Mouse (Mus musculus): ENCODE results near the gene Nxph1. TPM values are rescaled to one million over a fixed set of nuclear protein-coding genes. Genes with fewer than 3 reads are reported as not detected.

Gene Nxph1
- polyA plus RNA-seq, 1 experiment from 2014 or later, result 4.8 TPM

DNA sequence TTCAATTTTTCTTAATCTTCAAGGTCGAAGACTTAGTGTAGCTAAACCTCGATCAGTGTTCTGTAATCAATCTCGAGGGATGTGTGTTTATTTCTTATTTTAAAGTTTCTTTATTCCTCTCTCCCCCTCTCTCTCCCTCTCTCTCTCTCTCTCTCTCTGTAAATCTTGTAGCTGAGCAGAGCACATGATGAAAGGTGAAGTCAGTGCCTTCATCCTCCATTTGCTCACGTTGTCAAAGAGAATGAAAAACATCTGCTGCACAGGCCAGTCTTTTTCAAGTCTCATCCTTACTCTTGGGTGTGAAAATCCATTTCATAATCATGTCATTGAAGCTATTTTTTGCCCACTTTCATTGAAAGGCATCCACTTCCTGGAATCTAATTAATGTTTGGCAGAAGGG lies 12.1 kb upstream of the Nxph1 start:
- peak; percentile 50 for ATAC-seq (ENCODE audit: low FRiP score)
- Histone ChIP-seq H3K27me3 (ENCODE audit: control insufficient read depth, insufficient read depth, low read length) (no peaks in the 10 kb centered on the region), H3K9ac (ENCODE audit: low read length) (no peak overlapping the region), H3K36me3 (ENCODE audit: control insufficient read depth, insufficient read depth, low read length) (no peaks in the 10 kb centered on the region), H3K4me1 (ENCODE audit: control insufficient read depth, insufficient read depth, low read length) (no peaks in the 10 kb centered on the region), H3K9me3 (ENCODE audit: control insufficient read depth, low read length) (no peaks in the 10 kb centered on the region), H3K27ac (ENCODE audit: low read depth, low read length) (no peak overlapping the region), H3K4me2 (no peak overlapping the region), H3K4me3 (ENCODE audit: low read depth, low read length) (no peak overlapping the region)
- WGBS, result 26% methylated on average over 4 of the region's 4 CpGs
- peak; percentile 78 for DNase-seq (ENCODE audit: low spot score, missing footprints)

DNA sequence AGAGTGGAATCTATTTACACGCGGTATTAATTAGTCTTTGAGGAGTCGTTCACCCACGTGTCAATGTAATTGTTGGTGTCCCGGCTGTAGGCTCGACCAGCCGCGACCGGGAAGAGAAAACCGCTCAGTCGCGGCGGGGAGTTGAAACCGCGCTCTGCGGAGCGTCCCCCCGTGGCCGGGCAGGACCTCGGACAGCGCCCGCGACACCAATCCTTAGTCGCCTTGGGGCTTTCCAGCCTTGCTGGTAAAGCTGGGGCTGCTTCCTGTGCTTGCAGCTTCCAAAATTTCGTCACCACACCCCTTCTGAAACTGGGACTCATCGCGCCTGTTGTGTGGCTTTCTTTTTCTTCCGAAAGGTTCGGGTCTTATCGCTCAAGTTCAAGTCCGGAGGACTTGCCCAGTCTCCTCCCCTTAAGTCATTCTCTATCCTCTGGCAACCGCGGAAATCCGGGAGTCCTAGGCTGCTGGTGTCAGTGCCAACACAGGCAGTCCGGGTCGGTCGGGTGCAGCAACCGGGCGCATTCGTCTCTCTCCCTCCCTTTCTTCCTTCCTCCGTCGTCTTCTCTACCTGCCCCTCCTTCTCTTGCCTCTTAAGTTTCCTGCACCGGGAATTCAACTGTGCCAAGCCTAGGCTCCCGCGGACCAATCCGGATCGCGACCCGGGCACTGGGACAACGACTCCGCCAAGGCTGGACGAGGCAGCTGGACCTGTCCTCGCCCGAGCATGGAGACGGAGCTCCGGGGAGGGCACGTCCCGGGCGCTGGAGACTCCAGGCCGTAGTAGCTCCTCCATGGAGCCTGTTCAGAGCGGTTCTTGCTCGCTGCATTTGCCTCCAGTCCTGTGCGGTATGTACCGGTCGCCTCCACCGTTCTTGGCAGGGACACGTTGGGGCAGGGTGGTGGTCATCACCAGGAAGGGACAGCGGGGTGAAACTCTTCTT lies 510 bp downstream of the Nxph1 start:
- peaks cover 64% of the 10 kb centered on the region for H3K27me3 ChIP-seq (ENCODE audit: control insufficient read depth, insufficient read depth, low read length)
- ATAC-seq (ENCODE audit: low FRiP score) (peak; percentile 60), DNase-seq (ENCODE audit: low spot score, missing footprints) (peak; percentile 97)
- peak overlapping the region; percentile 46 for H3K4me3 ChIP-seq (ENCODE audit: low read depth, low read length)
- H3K9ac ChIP-seq (ENCODE audit: low read length), result peak overlapping the region; percentile 38; the same call in 1 of the 2 replicates
- no peaks in the 10 kb centered on the region for H3K9me3 ChIP-seq (ENCODE audit: control insufficient read depth, low read length)
- H3K36me3 ChIP-seq (ENCODE audit: control insufficient read depth, insufficient read depth, low read length), result no peaks in the 10 kb centered on the region
- H3K4me1 ChIP-seq (ENCODE audit: control insufficient read depth, insufficient read depth, low read length), result peaks cover 19% of the 10 kb centered on the region
- H3K27ac ChIP-seq (ENCODE audit: low read depth, low read length), result no peak overlapping the region
- WGBS, result 1% methylated on average over 68 of the region's 68 CpGs
- H3K4me2 ChIP-seq, result peak overlapping the region; percentile 87

DNA sequence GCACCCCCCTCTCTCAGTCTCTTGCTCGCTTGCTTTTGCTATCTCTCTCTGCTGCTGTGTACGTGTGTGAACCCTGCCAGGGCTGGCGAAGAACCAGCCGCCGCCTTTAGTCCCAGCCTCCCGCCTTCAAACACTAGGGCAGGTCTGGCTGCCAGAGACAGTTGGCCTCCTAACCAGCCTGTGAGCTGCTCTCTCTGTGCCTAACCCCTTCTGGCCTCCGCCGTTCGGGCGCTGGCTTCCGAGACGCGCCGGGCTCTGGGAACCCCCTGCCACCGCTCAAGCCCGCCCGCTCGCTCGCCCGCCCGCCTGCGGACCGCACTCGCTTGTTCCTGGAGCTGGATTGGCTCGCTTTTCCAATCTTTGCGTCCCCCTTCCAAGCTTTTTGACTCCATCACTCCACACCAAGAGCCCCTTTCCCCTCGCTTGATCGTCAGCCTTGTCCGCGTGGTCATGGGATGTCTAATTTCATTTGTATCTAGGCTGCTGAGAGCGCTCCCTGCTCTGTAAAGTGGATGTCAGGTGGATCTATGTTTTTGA lies 1.5 kb downstream of the Nxph1 start:
- Histone ChIP-seq H3K36me3 (ENCODE audit: control insufficient read depth, insufficient read depth, low read length) (no peaks in the 10 kb centered on the region), H3K27me3 (ENCODE audit: control insufficient read depth, insufficient read depth, low read length) (peaks cover 74% of the 10 kb centered on the region), H3K4me2 (peak overlapping the region; percentile 87), H3K4me3 (ENCODE audit: low read depth, low read length) (peak overlapping the region; percentile 46), H3K27ac (ENCODE audit: low read depth, low read length) (no peak overlapping the region), H3K4me1 (ENCODE audit: control insufficient read depth, insufficient read depth, low read length) (peaks cover 19% of the 10 kb centered on the region), H3K9ac (ENCODE audit: low read length) (peak overlapping the region; percentile 62), H3K9me3 (ENCODE audit: control insufficient read depth, low read length) (no peaks in the 10 kb centered on the region)
- DNase-seq (ENCODE audit: low spot score, missing footprints) (peak; percentile 94), ATAC-seq (ENCODE audit: low FRiP score) (peak; percentile 51)
- under 1% methylated on average over 29 of the region's 31 CpGs for WGBS

DNA sequence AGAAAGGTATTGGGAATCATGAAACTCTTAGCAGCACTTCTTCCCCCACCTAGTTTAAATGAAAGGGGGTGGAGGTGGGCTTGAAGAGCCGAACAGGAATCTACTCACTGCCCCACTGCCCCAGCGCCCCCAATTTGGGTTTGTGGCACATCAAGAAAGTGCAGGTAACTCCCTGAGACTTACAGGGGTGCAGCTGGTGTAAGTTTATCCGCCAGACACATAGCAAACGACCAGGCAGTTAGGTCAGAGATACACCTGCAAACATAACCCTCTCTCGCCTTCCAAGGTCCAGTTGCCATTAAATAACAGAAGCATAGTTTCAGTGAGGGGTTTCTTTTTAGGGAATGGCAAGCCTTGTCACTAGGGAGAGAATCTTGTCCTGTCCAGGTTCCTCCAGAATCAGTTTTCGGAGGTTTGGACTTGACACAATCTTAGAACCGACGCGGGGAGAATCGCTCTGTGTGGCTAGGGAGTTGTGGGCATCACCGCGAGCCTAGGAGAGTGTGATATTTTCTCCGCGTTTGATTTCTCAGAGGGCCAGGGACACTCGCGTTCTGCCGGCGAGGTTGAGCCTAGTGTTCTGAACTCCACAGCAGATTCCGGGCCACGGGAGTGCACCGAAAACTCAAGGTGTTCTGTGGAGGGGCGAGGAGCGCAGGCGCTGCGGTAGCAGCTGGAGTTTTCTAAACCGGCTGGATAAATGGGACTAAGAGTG lies 2.5 kb downstream of the Nxph1 start:
- 1% methylated on average over 26 of the region's 26 CpGs for WGBS
- Histone ChIP-seq H3K4me1 (ENCODE audit: control insufficient read depth, insufficient read depth, low read length) (peaks cover 20% of the 10 kb centered on the region), H3K4me2 (peak overlapping the region; percentile 87), H3K27ac (ENCODE audit: low read depth, low read length) (no peak overlapping the region), H3K9ac (ENCODE audit: low read length) (peak overlapping the region; percentile 53), H3K4me3 (ENCODE audit: low read depth, low read length) (peak overlapping the region; percentile 46), H3K9me3 (ENCODE audit: control insufficient read depth, low read length) (no peaks in the 10 kb centered on the region), H3K36me3 (ENCODE audit: control insufficient read depth, insufficient read depth, low read length) (no peaks in the 10 kb centered on the region), H3K27me3 (ENCODE audit: control insufficient read depth, insufficient read depth, low read length) (peaks cover 80% of the 10 kb centered on the region)
- peak; percentile 92 for DNase-seq (ENCODE audit: low spot score, missing footprints)
- ATAC-seq (ENCODE audit: low FRiP score), result peak; percentile 12; the same call in 1 of the 2 replicates

DNA sequence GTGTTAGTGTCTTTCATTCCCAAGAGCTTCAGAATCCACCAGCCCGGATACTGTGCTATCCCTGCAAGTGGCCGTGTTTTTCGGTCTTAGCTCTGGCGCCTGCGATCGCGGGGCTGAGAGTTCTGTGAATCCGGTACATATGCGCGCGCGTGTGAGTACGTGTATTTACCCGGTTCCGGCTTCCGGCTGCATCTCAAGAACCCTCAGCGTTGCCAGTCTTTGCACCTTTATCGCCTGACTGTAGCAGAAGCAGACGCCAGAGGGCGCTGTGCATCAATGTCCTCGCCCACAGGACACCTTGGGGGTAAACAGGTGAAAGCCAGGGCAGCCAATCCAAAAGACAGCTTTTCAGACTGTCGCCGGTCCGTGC lies 3.1 kb downstream of the Nxph1 start:
- H3K27ac ChIP-seq (ENCODE audit: low read depth, low read length), result no peak overlapping the region
- under 1% methylated on average over 24 of the region's 24 CpGs for WGBS

DNA sequence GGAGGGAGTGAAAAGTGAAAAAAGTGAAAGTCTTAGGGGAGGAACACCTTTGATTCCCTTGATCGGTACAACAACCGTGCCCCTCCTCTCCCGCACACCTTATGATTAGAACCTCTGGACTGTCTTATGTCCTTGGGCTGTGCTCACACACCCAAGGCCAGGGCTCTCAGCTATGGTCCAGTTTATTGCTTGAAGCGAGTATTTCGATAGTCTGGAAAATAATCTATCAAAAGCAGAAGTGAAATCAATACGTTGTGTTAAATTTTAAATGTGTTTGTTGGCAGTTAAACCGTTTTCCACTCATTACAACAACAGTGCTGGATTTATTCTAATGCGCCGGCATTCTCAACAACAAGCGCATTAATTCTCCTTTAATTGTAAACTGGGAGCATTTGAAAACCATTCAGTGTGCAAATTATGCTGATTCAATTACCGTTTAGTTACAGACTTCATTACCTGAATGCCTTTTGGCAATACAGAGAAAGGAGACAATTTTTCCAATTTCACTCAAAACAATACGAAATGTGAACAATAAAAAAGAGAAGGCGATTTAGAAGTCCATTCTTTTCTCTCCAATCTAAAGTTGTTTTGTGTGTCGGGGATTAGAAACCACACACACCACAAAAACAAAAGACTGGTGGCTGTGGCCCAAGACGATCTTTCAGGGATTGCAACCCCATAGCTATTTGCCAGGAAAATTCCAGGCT lies 3.8 kb downstream of the Nxph1 start:
- Histone ChIP-seq H3K9ac (ENCODE audit: low read length) (no peak overlapping the region), H3K9me3 (ENCODE audit: control insufficient read depth, low read length) (no peaks in the 10 kb centered on the region), H3K4me3 (ENCODE audit: low read depth, low read length) (no peak overlapping the region), H3K4me1 (ENCODE audit: control insufficient read depth, insufficient read depth, low read length) (peaks cover 25% of the 10 kb centered on the region), H3K36me3 (ENCODE audit: control insufficient read depth, insufficient read depth, low read length) (no peaks in the 10 kb centered on the region), H3K27me3 (ENCODE audit: control insufficient read depth, insufficient read depth, low read length) (peaks cover 85% of the 10 kb centered on the region), H3K4me2 (peak overlapping the region; percentile 87; the same call in 1 of the 2 replicates), H3K27ac (ENCODE audit: low read depth, low read length) (no peak overlapping the region)
- ATAC-seq (ENCODE audit: low FRiP score), result no peak
- DNase-seq (ENCODE audit: low spot score, missing footprints), result peak; percentile 86
- 13% methylated on average over 15 of the region's 15 CpGs for WGBS

More for the DNA sequence above, 3.1 kb downstream of the Nxph1 start:
- Histone ChIP-seq H3K4me3 (ENCODE audit: low read depth, low read length) (peak overlapping the region; percentile 46), H3K27me3 (ENCODE audit: control insufficient read depth, insufficient read depth, low read length) (peaks cover 86% of the 10 kb centered on the region), H3K4me1 (ENCODE audit: control insufficient read depth, insufficient read depth, low read length) (peaks cover 22% of the 10 kb centered on the region), H3K9ac (ENCODE audit: low read length) (peak overlapping the region; percentile 53), H3K36me3 (ENCODE audit: control insufficient read depth, insufficient read depth, low read length) (no peaks in the 10 kb centered on the region), H3K4me2 (peak overlapping the region; percentile 87), H3K9me3 (ENCODE audit: control insufficient read depth, low read length) (no peaks in the 10 kb centered on the region)
- DNase-seq (ENCODE audit: low spot score, missing footprints), result peak; percentile 97
- peak; percentile 43 for ATAC-seq (ENCODE audit: low FRiP score)

DNA sequence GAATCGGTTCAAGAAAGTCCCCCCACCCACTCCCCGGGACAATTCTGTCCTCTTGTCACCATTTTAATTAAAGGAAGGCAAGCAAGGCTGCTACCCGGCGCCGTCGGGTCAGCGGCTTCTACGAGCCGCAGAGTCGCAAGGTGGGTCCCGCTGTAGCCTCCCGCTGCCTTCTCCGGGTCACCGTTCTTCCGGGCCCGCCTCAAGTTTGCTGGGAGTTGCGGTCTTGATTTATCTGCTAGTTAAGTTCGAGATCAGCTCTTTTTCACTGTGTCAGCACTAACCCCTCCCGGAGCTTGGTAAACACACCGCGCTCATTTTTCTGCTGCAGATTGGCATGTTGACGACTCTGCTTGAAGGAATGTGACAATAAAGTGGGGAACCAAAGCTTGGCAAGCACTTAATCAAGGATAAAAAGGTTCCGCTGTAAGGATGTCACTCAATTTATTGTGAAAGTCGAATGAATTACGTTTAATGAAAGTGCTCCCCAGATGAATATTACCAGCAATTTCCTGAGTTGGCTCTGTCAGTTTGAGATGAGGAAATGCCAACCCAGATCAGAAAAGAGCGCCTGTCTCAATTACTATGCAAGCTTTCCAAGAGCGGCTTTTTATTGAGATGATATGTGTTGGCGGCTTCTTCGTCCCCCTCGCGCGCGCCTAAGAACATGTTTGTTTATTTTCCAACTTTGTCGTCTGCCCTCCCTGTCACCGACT lies 7.7 kb downstream of the Nxph1 start:
- H3K4me1 ChIP-seq (ENCODE audit: control insufficient read depth, insufficient read depth, low read length), result peaks cover 19% of the 10 kb centered on the region
- H3K36me3 ChIP-seq (ENCODE audit: control insufficient read depth, insufficient read depth, low read length), result no peaks in the 10 kb centered on the region
- 2% methylated on average over 35 of the region's 35 CpGs for WGBS
- H3K27me3 ChIP-seq (ENCODE audit: control insufficient read depth, insufficient read depth, low read length), result peaks cover 56% of the 10 kb centered on the region
- peak overlapping the region; percentile 21 for H3K4me3 ChIP-seq (ENCODE audit: low read depth, low read length)
- H3K4me2 ChIP-seq, result peak overlapping the region; percentile 54
- peak; percentile 94 for DNase-seq (ENCODE audit: low spot score, missing footprints)
- H3K27ac ChIP-seq (ENCODE audit: low read depth, low read length), result no peak overlapping the region
- H3K9me3 ChIP-seq (ENCODE audit: control insufficient read depth, low read length), result no peaks in the 10 kb centered on the region
- ATAC-seq (ENCODE audit: low FRiP score), result no peak
- H3K9ac ChIP-seq (ENCODE audit: low read length), result no peak overlapping the region; the same call in 1 of the 2 replicates

Measured in midbrain, embryonic 11.5 days (tissue).